Mouse (Mus musculus) heart, embryonic 16.5 days (tissue): ENCODE results near the gene Slc13a2. TPM values are rescaled to one million over a fixed set of nuclear protein-coding genes. Genes with fewer than 3 reads are reported as not detected.

Source experiments
- ATAC-seq: fragments of 200-750 bp; cut with Nextera tagmentation; replicated peaks from 2 replicates; pipeline ENCODE4 v1.8.0; 2017; ENCODE audit warnings: moderate number of reproducible peaks; ENCODE audit not compliant: insufficient read depth, low FRiP score; ENCODE audit errors: extremely low read depth
- H3K27ac ChIP-seq: fragments of 300-500 bp; sonication (generic); 2 replicates; pipeline ENCODE4 v1.5.1; 2014; ENCODE audit warnings: mild to moderate bottlenecking, low read length, control low read depth, moderate library complexity
- H3K27me3 ChIP-seq: fragments of 300-500 bp; sonication (generic); 2 replicates; pipeline ENCODE4 v1.6.1; 2014; ENCODE audit warnings: low read length, mixed read lengths; ENCODE audit not compliant: control insufficient read depth, insufficient read depth
- H3K36me3 ChIP-seq: fragments of 300-500 bp; sonication (generic); 2 replicates; pipeline ENCODE4 v1.6.1; 2014; ENCODE audit not compliant: control insufficient read depth, insufficient read depth
- H3K4me1 ChIP-seq: fragments of 300-500 bp; sonication (generic); 2 replicates; pipeline ENCODE4 v1.6.1; 2014; ENCODE audit warnings: low read length, mixed read lengths; ENCODE audit not compliant: control insufficient read depth, insufficient read depth
- H3K4me2 ChIP-seq: fragments of 300-500 bp; sonication (generic); 2 replicates; pipeline ENCODE4 v1.6.1; 2014; ENCODE audit warnings: low read depth, mild to moderate bottlenecking, control low read depth, low read length
- H3K4me3 ChIP-seq: fragments of 300-500 bp; sonication (generic); 2 replicates; pipeline ENCODE4 v1.5.1; 2014; ENCODE audit warnings: mild to moderate bottlenecking, control low read depth, low read length
- H3K9ac ChIP-seq: fragments of 300-500 bp; sonication (generic); 2 replicates; pipeline ENCODE4 v1.6.1; 2014; ENCODE audit warnings: low read length, control low read depth
- H3K9me3 ChIP-seq: fragments of 300-500 bp; sonication (generic); replicated peaks from 2 replicates; pipeline ENCODE4 v1.6.1; 2016; ENCODE audit warnings: low read length; ENCODE audit not compliant: control insufficient read depth
- WGBS: fragments of 180-500 bp; shearing (Covaris S2); extraction: QIAGEN DNeasy Blood & Tissue Kit; methylation state at CpG from one replicate; pipeline ENCODE4 v1.1.7; 2014; 5-methylcytosine and 5-hydroxymethylcytosine counted together
- polyA plus RNA-seq: library from polyadenylated mRNA; unstranded; fragments of >200 nt; fragmentation: Nextera tagmentation; extraction: Ambion mirVana; gene quantifications from 2 replicates; pipeline ENCODE4 v1.2.1, GENCODE M21; 2015

The Slc13a2 gene
- polyA plus RNA-seq, 1 experiment from 2014 or later: 0.70 TPM

DNA sequence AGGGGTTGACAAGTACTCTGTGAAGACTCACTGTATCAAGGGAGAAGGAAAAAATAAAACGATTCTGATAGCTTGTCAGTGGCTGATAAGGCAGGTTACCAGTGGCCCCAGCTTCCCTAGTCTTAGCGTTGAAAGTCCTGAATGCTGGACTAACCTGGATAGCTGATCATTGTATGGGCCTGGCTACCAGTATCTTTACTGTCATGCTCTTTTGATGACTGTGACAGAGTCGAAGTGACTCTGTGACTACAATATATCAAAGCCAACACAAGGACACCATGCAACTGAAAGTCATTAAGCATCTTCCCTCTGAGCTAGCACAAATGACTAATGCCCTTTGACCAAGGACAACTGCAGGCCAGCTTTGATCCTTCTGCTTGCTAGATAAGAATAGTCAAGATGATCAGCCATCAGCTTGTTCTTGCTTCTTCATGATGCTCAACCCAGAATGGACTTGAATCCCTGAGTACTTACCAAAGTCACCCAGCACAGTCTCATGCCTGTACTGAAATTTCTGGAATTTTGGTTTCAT, 16.4 kb upstream of the Slc13a2 start:
- H3K27ac ChIP-seq: no peak overlapping the region
- no peaks in the 10 kb centered on the region for H3K27me3 ChIP-seq
- H3K4me2 ChIP-seq: no peak overlapping the region
- no peaks in the 10 kb centered on the region for H3K4me1 ChIP-seq
- no peak overlapping the region for H3K4me3 ChIP-seq
- no peak overlapping the region for H3K9ac ChIP-seq
- ATAC-seq: no peak
- H3K9me3 ChIP-seq: no peaks in the 10 kb centered on the region
- no peaks in the 10 kb centered on the region for H3K36me3 ChIP-seq
- 45% methylated on average over 3 of the region's 3 CpGs for WGBS

DNA sequence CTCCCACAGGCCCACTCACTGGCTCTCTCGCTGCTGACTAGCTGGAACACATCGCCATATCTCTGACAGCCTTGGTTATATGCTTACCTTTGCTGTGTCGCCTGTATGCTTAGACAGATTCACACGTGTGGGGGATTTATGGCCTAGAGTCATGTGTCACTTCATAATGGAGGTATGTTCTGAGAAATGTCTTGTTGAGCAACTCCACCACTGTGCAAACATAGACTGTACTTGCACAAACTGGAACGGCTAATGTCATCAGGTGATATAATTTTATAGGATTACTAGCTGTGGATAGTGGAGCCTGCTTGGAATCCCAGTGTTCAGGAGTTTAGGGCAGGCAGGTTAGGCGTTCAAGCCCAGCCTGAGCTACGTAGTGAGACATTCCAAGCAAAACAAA, 15.2 kb upstream of the Slc13a2 start:
- H3K4me1 ChIP-seq: no peaks in the 10 kb centered on the region
- 84% methylated on average over 7 of the region's 7 CpGs for WGBS
- ATAC-seq: no peak
- H3K9ac ChIP-seq: no peak overlapping the region
- no peak overlapping the region for H3K27ac ChIP-seq
- H3K9me3 ChIP-seq: no peaks in the 10 kb centered on the region
- H3K27me3 ChIP-seq: no peaks in the 10 kb centered on the region
- H3K4me2 ChIP-seq: no peak overlapping the region
- no peaks in the 10 kb centered on the region for H3K36me3 ChIP-seq
- no peak overlapping the region for H3K4me3 ChIP-seq

DNA sequence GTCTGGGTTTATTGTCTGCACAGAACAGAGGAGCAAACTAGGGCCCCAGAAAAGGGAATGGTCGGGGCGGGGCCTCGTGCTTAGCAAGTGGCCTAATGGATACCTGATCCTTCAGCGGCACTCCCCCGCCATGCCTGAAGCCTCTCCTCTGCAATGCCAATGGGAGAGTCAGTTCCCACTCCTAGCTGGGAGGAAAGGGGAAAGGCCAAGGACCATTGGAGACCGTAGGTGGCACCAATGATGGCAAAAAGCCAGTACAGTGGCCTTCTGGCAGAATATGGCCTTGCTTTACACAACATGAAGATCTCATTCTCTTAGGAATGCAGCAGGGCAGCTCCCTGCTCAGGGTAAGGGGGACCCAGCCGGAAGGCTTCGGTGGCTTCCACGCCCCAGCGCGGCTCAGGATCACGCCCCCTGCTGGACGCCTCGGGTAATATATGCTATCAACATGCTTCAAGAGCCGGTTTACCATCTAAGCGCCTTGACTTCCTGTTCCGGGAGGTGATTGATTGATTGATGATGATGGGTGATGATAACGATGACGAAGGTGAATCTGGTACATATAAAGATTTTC, 13.8 kb upstream of the Slc13a2 start:
- H3K4me1 ChIP-seq: no peaks in the 10 kb centered on the region
- no peaks in the 10 kb centered on the region for H3K27me3 ChIP-seq
- H3K27ac ChIP-seq: no peak overlapping the region
- no peaks in the 10 kb centered on the region for H3K9me3 ChIP-seq
- no peak overlapping the region for H3K9ac ChIP-seq
- no peak; the same call in 1 of the 2 replicates for ATAC-seq
- no peaks in the 10 kb centered on the region for H3K36me3 ChIP-seq
- no peak overlapping the region for H3K4me3 ChIP-seq
- 8% methylated on average over 19 of the region's 19 CpGs for WGBS
- peak overlapping the region; percentile 5; the same call in 1 of the 2 replicates for H3K4me2 ChIP-seq

DNA sequence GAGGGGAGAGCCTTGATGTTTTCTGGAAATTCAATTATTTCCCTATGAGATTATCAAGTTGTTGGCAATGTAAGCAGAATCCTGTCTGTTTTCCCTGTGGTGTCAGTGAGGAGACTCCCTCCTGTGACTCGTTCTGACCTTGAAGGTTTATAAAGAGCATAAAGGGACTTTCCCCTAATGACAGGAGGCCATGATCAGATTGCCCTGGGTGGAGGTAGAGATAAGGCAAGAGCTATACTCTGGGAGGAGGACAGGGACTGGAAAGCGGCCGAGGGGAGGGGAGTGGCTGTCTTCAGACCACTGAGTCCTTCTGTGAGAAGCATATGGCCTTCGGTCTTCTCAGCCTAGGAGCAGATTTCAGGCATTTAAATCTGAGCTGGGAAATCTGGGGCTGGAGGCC, 12.0 kb upstream of the Slc13a2 start:
- no peak overlapping the region for H3K4me2 ChIP-seq
- H3K27ac ChIP-seq: no peak overlapping the region
- no peak for ATAC-seq
- no peaks in the 10 kb centered on the region; the same call in 1 of the 2 replicates for H3K4me1 ChIP-seq
- no peaks in the 10 kb centered on the region for H3K36me3 ChIP-seq
- no peak overlapping the region for H3K4me3 ChIP-seq
- no peaks in the 10 kb centered on the region; the same call in 1 of the 2 replicates for H3K27me3 ChIP-seq
- H3K9ac ChIP-seq: no peak overlapping the region
- 27% methylated on average over 4 of the region's 4 CpGs for WGBS
- no peaks in the 10 kb centered on the region for H3K9me3 ChIP-seq

DNA sequence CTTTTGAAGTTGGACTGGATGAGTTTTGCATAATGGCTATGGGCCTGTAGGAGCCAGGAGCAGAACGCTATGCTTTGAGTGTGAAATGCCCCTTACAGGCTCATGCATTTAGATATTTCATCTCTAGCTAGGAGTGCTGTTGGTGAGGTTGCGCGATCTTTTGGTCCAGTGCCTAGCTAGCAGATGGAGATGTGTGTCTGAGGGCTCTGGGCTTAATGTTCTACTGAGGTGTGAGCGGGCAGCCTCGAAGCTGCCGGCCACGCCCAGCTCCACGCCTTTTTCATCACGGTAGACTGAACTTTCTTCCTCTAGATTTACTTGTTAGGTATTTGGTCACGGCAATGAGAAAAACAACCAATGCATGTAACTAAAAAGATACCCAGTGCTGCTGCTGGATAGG, 9.2 kb upstream of the Slc13a2 start:
- no peaks in the 10 kb centered on the region; the same call in 1 of the 2 replicates for H3K4me1 ChIP-seq
- H3K4me3 ChIP-seq: no peak overlapping the region
- no peaks in the 10 kb centered on the region for H3K9me3 ChIP-seq
- WGBS: 87% methylated on average over 10 of the region's 10 CpGs
- no peaks in the 10 kb centered on the region; the same call in 1 of the 2 replicates for H3K27me3 ChIP-seq
- no peak overlapping the region for H3K4me2 ChIP-seq
- H3K36me3 ChIP-seq: no peaks in the 10 kb centered on the region
- no peak for ATAC-seq
- H3K9ac ChIP-seq: no peak overlapping the region
- no peak overlapping the region for H3K27ac ChIP-seq

DNA sequence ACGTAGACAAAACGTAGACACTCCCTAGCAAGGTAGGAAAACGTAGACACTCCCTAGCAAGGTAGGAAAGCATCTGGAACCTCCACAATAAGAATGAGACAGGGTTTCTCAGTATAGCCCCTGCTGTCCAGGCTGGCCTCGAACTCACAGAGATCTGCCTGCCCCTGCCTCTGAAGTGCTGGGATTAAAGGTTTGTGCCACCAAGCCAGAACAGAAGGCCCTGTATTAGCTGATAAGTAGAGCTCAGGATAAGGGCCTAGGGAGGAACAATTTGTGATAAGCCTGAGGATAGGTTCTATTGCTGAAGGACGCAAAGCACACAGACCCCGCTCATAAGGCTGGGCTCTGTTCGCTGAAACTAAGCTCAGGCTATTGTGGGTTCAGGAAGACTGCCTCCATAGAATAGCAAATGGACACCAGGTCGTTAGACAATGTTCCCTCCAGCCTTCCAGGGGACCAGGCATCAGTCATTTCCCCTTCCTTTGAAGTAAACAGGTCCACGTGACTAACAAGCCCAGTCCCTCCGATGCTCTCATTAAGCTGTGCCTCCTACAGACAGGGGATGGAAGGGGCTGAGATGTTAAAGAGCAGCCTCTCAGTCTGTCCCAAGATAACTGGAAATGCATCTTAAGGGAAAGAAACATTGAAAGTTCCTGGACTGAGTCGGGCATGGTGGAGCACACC, 8.3 kb upstream of the Slc13a2 start:
- H3K4me3 ChIP-seq: no peak overlapping the region
- no peak overlapping the region for H3K4me2 ChIP-seq
- H3K9me3 ChIP-seq: no peaks in the 10 kb centered on the region
- H3K4me1 ChIP-seq: no peaks in the 10 kb centered on the region; the same call in 1 of the 2 replicates
- no peaks in the 10 kb centered on the region for H3K36me3 ChIP-seq
- ATAC-seq: no peak
- H3K9ac ChIP-seq: no peak overlapping the region
- WGBS: 47% methylated on average over 11 of the region's 11 CpGs
- no peaks in the 10 kb centered on the region; the same call in 1 of the 2 replicates for H3K27me3 ChIP-seq
- H3K27ac ChIP-seq: no peak overlapping the region

DNA sequence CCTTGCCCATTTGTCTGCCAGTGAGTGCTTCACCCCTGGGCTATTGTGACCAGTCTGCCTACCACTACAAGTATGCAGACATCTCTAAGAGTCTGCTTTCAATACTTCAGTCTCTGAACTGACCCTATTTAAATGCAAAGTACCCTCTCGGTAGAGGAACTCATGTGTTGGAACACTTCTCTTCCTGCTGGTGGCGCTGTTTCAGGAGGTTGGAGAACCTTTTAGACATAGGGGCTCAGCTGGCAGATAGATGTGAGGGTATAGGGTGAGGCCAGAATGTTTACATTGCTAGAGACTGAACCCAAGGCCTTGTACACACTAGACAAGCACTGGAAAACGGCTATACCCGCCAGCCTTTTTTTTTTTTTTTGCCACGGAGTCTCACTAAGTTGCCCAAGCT, 6.3 kb upstream of the Slc13a2 start:
- H3K36me3 ChIP-seq: no peaks in the 10 kb centered on the region
- 74% methylated on average over 5 of the region's 5 CpGs for WGBS
- no peaks in the 10 kb centered on the region; the same call in 1 of the 2 replicates for H3K4me1 ChIP-seq
- no peaks in the 10 kb centered on the region; the same call in 1 of the 2 replicates for H3K27me3 ChIP-seq
- ATAC-seq: no peak
- H3K9ac ChIP-seq: no peak overlapping the region
- H3K4me3 ChIP-seq: no peak overlapping the region
- H3K4me2 ChIP-seq: no peak overlapping the region
- no peaks in the 10 kb centered on the region for H3K9me3 ChIP-seq
- H3K27ac ChIP-seq: no peak overlapping the region

DNA sequence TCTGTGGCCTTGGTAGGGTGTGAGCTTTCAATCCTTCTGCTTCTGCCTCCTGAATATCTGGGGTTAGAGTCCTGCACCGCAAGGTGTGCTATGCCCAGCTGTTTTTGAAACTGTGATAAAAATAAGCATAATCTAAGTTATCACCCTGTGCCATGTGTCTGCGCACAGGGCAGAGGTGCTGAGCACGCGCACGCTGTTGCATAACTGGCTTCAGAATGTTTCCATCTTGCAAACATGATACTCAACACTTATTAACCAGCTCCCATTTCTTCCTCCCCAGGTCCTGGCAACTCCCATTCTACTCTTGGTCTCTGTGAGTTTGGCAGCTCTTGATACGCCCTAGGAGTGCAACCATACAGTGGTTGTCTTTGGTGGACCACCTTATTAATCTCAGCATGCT, 5.6 kb upstream of the Slc13a2 start:
- Histone ChIP-seq H3K4me3 (no peak overlapping the region), H3K36me3 (no peaks in the 10 kb centered on the region), H3K4me2 (no peak overlapping the region), H3K9ac (no peak overlapping the region), H3K9me3 (no peaks in the 10 kb centered on the region), H3K27me3 (peaks cover 5% of the 10 kb centered on the region; the same call in 1 of the 2 replicates), H3K4me1 (no peaks in the 10 kb centered on the region; the same call in 1 of the 2 replicates), H3K27ac (no peak overlapping the region)
- 85% methylated on average over 6 of the region's 6 CpGs for WGBS
- no peak for ATAC-seq

DNA sequence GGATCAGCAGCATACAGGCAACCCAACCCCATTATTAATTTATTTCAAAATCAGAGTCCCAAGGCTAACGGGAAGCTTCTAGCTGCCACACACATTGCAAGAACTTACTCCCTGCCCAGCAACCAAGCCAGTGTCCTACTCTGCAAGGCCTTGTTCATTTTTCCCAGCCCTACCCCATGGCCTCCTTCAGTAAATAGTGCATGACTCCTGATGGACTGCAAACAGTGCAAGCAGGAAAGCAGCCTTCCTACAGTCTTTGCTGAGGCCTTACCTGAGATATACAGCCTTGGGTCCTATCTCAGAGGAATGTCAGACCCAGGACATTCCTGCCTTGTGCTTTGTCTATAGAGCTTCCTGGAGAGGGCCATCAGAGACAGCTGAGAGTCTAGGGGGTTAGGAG, 3.6 kb upstream of the Slc13a2 start:
- H3K4me3 ChIP-seq: no peak overlapping the region
- H3K36me3 ChIP-seq: no peaks in the 10 kb centered on the region
- ATAC-seq: no peak
- WGBS: 69% methylated on average over 1 of the region's 1 CpGs
- H3K4me1 ChIP-seq: no peaks in the 10 kb centered on the region; the same call in 1 of the 2 replicates
- no peaks in the 10 kb centered on the region for H3K9me3 ChIP-seq
- no peak overlapping the region for H3K9ac ChIP-seq
- no peak overlapping the region for H3K27ac ChIP-seq
- H3K4me2 ChIP-seq: no peak overlapping the region
- peaks cover 10% of the 10 kb centered on the region for H3K27me3 ChIP-seq
